Mouse (Mus musculus) neural tube, embryonic 13.5 days (tissue): ENCODE measurements around the gene Ryr1. TPM values are rescaled to one million over a fixed set of nuclear protein-coding genes. Genes with fewer than 3 reads are reported as not detected.
A peak's percentile ranks its signal among the peaks of the same experiment; 100 is the strongest.

Experiments used
- ATAC-seq: fragments of 200-750 bp; cut with Nextera tagmentation; 2 replicates; pipeline ENCODE4 v1.8.0; 2017; ENCODE audit warnings: low read depth, mild to moderate bottlenecking, moderate TSS enrichment, moderate library complexity
- H3K27ac ChIP-seq: fragments of 300-500 bp; sonication (generic); replicated peaks from 2 replicates; pipeline ENCODE4 v1.5.1; 2015; ENCODE audit warnings: moderate library complexity, mild to moderate bottlenecking, inconsistent platforms
- H3K27me3 ChIP-seq: fragments of 300-500 bp; sonication (generic); 2 replicates; pipeline ENCODE4 v1.6.1; 2015; ENCODE audit warnings: mild to moderate bottlenecking, inconsistent platforms
- H3K36me3 ChIP-seq: fragments of 300-500 bp; sonication (generic); 2 replicates; pipeline ENCODE4 v1.6.1; 2015; ENCODE audit warnings: mild to moderate bottlenecking, inconsistent platforms
- H3K4me1 ChIP-seq: fragments of 300-500 bp; sonication (generic); replicated peaks from 2 replicates; pipeline ENCODE4 v1.6.1; 2015; ENCODE audit warnings: inconsistent platforms
- H3K4me2 ChIP-seq: fragments of 300-500 bp; sonication (generic); 2 replicates; pipeline ENCODE4 v1.6.1; 2015; ENCODE audit warnings: inconsistent platforms, mild to moderate bottlenecking, moderate library complexity
- H3K4me3 ChIP-seq: fragments of 300-500 bp; sonication (generic); 2 replicates; pipeline ENCODE4 v1.5.1; 2015; ENCODE audit warnings: mild to moderate bottlenecking, inconsistent platforms
- H3K9ac ChIP-seq: fragments of 300-500 bp; sonication (generic); 2 replicates; pipeline ENCODE4 v1.6.1; 2015; ENCODE audit warnings: moderate library complexity, mild to moderate bottlenecking, inconsistent platforms
- H3K9me3 ChIP-seq: fragments of 300-500 bp; sonication (generic); 2 replicates; pipeline ENCODE4 v1.6.1; 2016; ENCODE audit warnings: inconsistent platforms
- WGBS: fragments of 180-500 bp; shearing (Covaris S2); methylation state at CpG from one replicate; pipeline ENCODE4 v1.1.7; 2015; 5-methylcytosine and 5-hydroxymethylcytosine counted together
- polyA plus RNA-seq: library from polyadenylated mRNA; unstranded; fragments of >200 nt; fragmentation: Nextera tagmentation; extraction: Ambion mirVana; gene quantifications from 2 replicates; pipeline ENCODE4 v1.2.1, GENCODE M21; 2015

Ryr1 gene
- polyA plus RNA-seq, 1 experiment from 2014 or later = 6.3 TPM

GRCm38 (mm10) chr7:28991616-28992015, 133.4 kb downstream of the Ryr1 start:
- Histone ChIP-seq H3K9ac (no peak overlapping the region), H3K27ac (no peak overlapping the region), H3K4me1 (no peaks in the 10 kb centered on the region), H3K9me3 (no peaks in the 10 kb centered on the region), H3K27me3 (no peaks in the 10 kb centered on the region), H3K36me3 (no peaks in the 10 kb centered on the region), H3K4me3 (no peak overlapping the region), H3K4me2 (no peak overlapping the region)
- no peak for ATAC-seq
- whole genome bisulfite sequencing = 66% methylated on average over 5 of the region's 5 CpGs

DNA sequence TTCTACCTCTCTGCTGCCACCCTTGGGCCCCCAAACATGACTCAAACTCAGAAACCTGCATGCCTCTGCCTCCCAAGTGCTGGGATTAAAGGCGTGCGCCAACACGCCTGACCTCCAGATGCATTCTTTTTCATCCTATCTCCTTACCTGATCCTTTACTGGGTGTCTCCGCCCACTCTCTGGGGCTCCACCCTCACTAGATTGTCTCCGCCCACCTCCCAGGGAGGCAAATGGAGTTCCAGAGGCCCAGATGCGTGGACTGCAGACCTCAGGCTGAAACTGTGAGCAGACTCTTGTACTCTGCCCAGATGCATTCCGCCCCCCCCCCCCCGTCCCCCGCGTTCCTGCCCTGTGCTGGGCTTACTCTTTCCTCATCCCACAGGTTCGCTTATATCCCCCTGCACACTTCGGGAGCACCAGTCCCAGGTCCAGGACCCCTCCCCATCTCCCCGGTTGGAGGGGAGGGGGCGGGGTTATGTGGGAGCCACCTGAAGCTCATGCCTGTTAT, 134.2 kb downstream of the Ryr1 start:
- Histone ChIP-seq H3K4me1 (no peaks in the 10 kb centered on the region), H3K36me3 (no peaks in the 10 kb centered on the region), H3K9ac (no peak overlapping the region), H3K27me3 (no peaks in the 10 kb centered on the region), H3K4me3 (no peak overlapping the region), H3K9me3 (no peaks in the 10 kb centered on the region), H3K4me2 (no peak overlapping the region), H3K27ac (no peak overlapping the region)
- 64% methylated on average over 14 of the region's 14 CpGs for WGBS
- no peak for ATAC-seq

DNA sequence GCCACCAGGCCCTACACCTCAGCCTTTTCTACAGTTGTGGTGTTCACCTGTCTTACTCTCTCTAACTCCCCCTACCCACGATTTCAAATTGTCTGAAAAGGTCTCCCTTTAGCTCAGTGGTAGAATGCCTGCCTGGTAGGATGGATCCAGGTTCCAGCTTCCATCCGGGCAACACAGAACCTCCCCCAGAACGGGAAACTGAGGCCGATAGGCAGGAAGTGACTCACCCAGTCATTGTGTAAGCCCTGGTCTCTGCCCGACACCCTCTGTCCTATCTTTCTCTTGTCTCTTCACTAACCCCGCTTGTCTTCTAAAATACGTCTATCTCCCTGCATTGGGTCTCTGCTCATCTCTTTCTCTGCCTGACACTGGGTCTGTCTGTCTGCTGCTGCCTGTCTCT, 139.8 kb downstream of the Ryr1 start:
- no peak overlapping the region for H3K4me3 ChIP-seq
- 89% methylated on average over 7 of the region's 7 CpGs for WGBS
- no peak overlapping the region for H3K27ac ChIP-seq
- H3K4me1 ChIP-seq = peaks cover 20% of the 10 kb centered on the region
- no peak overlapping the region for H3K9ac ChIP-seq
- no peak overlapping the region for H3K4me2 ChIP-seq
- no peaks in the 10 kb centered on the region for H3K27me3 ChIP-seq
- no peak for ATAC-seq
- H3K9me3 ChIP-seq = no peaks in the 10 kb centered on the region
- H3K36me3 ChIP-seq = no peaks in the 10 kb centered on the region

DNA sequence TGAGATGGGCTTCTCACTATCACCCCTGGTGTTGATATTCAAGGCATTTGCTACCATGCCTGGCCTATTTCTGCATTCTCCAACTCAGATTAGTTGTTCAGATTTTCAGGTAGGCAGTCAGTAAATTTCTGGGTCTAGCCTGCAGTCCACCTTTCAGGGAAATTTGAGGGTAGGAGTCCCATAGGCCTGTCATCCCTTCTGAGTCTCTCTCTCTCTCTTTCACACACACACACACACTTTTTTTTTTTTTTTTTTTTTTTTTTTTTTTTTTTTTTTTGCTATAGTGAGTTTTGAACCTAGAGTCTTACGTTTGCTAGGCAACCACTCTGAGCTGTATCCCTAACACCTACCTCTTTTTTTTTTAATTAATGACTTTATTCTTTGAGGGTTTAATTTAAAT, 140.5 kb downstream of the Ryr1 start:
- Histone ChIP-seq H3K9me3 (no peaks in the 10 kb centered on the region), H3K4me1 (peaks cover 21% of the 10 kb centered on the region), H3K4me2 (no peak overlapping the region), H3K9ac (no peak overlapping the region), H3K4me3 (no peak overlapping the region), H3K27ac (no peak overlapping the region), H3K27me3 (no peaks in the 10 kb centered on the region), H3K36me3 (peaks cover 1% of the 10 kb centered on the region; the same call in 1 of the 2 replicates)
- ATAC-seq = no peak
- 100% methylated on average over 1 of the region's 1 CpGs for WGBS

GRCm38 (mm10) chr7:28983849-28984248, 141.1 kb downstream of the Ryr1 start:
- no peak overlapping the region for H3K27ac ChIP-seq
- WGBS = 77% methylated on average over 4 of the region's 4 CpGs
- no peak for ATAC-seq

GRCm38 (mm10) chr7:28983141-28983564, 141.8 kb downstream of the Ryr1 start:
- Histone ChIP-seq H3K4me2 (peak overlapping the region; percentile 78), H3K9ac (peak overlapping the region; percentile 72; the same call in 1 of the 2 replicates), H3K27me3 (no peaks in the 10 kb centered on the region), H3K36me3 (peaks cover 14% of the 10 kb centered on the region), H3K27ac (no peak overlapping the region), H3K4me1 (peaks cover 21% of the 10 kb centered on the region), H3K9me3 (no peaks in the 10 kb centered on the region), H3K4me3 (no peak overlapping the region)
- WGBS = 78% methylated on average over 11 of the region's 11 CpGs
- no peak for ATAC-seq

More at GRCm38 (mm10) chr7:28983849-28984248, 141.1 kb downstream of the Ryr1 start:
- Histone ChIP-seq H3K36me3 (peaks cover 7% of the 10 kb centered on the region), H3K27me3 (no peaks in the 10 kb centered on the region), H3K9me3 (no peaks in the 10 kb centered on the region), H3K4me2 (no peak overlapping the region), H3K4me1 (peaks cover 21% of the 10 kb centered on the region), H3K4me3 (no peak overlapping the region), H3K9ac (no peak overlapping the region)

DNA sequence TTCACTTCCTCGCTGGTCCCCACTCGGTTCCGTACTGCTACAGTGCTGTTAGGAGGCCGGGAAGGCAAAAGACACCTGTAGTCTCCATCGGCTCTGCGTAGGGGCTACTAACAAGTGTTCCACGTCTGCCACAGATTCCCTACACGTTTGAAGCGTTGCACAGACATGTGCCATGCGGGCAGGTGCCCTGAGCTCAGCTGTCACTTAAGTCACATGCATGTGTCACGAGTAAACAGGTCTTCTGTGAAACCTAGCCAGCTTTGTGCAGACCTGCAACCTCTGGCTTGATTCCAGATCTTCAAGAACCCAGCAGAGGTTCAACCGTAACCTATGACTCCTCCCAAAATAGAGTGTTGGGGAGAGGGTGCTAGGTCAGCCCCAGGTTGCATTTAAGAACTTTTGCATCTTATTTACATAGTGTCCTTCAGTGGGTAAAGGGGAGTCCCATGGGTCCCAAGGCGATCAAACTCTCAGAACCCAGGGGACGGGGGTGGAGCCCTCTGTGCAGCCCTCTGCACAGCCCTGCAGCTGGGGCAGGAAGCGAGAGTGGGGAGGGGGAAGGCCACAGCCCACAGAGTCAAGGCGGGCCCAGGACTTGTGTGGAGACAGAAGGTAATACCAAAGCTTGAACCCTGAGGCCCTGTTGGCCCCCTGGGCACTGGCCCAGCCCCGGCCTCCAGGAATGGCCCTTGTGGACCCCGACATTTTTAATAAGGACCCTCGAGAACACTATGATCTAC, 142.5 kb downstream of the Ryr1 start:
- Histone ChIP-seq H3K4me2 (peak overlapping the region; percentile 78), H3K9me3 (no peaks in the 10 kb centered on the region), H3K4me1 (peaks cover 21% of the 10 kb centered on the region), H3K4me3 (peak overlapping the region; percentile 82), H3K36me3 (peaks cover 21% of the 10 kb centered on the region), H3K27ac (peak overlapping the region; percentile 73), H3K9ac (peak overlapping the region; percentile 72), H3K27me3 (no peaks in the 10 kb centered on the region)
- WGBS = 14% methylated on average over 19 of the region's 19 CpGs
- peak; percentile 60 for ATAC-seq

DNA sequence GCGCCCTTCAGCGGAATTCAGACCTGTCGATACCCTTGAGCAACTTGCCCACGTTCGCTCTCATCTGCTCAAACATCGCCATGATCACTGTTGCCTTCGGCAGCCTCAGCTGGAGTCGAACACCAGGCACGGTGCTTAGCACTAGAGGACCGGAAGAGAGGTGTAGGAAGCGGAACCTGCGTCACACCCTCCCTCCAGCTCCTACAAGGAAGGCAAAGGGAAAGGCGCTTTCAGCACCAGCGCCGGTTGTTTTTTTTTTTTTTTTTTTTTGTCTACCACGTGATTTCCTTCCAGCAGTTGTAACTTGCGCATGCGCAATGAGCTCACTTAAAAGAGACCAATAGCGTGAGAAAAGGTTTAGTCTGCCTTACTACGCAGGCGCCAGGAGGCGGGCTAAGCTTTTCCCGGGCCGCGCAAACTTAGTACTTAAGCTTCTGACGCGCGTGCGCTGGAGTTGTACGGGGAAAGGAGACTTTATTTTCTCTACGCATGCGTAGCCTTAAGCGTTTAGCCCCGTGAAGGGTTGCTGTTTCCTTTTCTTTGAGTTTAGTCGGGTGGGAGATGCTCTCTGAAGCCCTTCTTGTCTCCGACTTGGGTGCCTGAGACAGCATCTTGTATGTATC, 143.2 kb downstream of the Ryr1 start, which contains the start of the genes Eif3k and Map4k1:
Gene Eif3k (minus strand): TSS at position 214 of the 623 bp plus-strand sequence.
Gene Map4k1 (plus strand): TSS at position 400 of the 623 bp plus-strand sequence.
- H3K9me3 ChIP-seq = no peaks in the 10 kb centered on the region
- H3K36me3 ChIP-seq = peaks cover 28% of the 10 kb centered on the region
- under 1% methylated on average over 36 of the region's 36 CpGs for WGBS
- H3K4me1 ChIP-seq = peaks cover 21% of the 10 kb centered on the region
- no peaks in the 10 kb centered on the region for H3K27me3 ChIP-seq
- ATAC-seq = peak; percentile 97
- peak within 1 kb of the TSS; percentile 85 for H3K9ac ChIP-seq
- H3K4me3 ChIP-seq = peak within 1 kb of the TSS; percentile 82
- H3K4me2 ChIP-seq = peak within 1 kb of the TSS; percentile 98
- H3K27ac ChIP-seq = peak within 1 kb of the TSS; percentile 78

DNA sequence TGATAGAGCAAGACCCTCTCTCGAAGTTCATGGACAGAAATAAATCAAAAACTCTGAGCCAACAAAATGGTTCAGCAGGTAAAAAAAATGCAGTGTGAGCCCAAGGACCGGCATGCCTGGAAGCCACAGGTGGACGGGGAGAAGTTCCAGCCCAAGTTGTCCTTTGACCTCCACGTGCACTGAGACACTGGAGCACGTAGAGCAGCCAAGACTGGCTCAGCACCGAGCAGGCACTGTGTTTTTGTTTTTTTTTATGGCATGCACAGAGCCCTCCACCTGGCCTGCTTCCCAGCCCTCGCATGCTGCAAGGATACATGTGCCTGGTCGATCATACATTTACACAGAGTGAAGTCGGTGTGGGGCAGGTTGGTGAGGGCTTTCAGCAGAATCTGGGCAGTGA, 147.4 kb downstream of the Ryr1 start:
- no peak overlapping the region for H3K4me3 ChIP-seq
- no peaks in the 10 kb centered on the region for H3K9me3 ChIP-seq
- no peak overlapping the region for H3K27ac ChIP-seq
- 92% methylated on average over 9 of the region's 9 CpGs for WGBS
- no peaks in the 10 kb centered on the region for H3K27me3 ChIP-seq
- H3K4me1 ChIP-seq = peaks cover 16% of the 10 kb centered on the region
- no peak overlapping the region for H3K4me2 ChIP-seq
- ATAC-seq = no peak
- H3K36me3 ChIP-seq = peaks cover 65% of the 10 kb centered on the region
- no peak overlapping the region for H3K9ac ChIP-seq

- ATAC-seq = no peak
- peaks cover 83% of the 10 kb centered on the region for H3K36me3 ChIP-seq
- H3K4me3 ChIP-seq = no peak overlapping the region
- no peaks in the 10 kb centered on the region for H3K4me1 ChIP-seq
- no peaks in the 10 kb centered on the region for H3K27me3 ChIP-seq
- H3K9ac ChIP-seq = no peak overlapping the region
- WGBS = 82% methylated on average over 8 of the region's 8 CpGs
- H3K27ac ChIP-seq = no peak overlapping the region
- no peaks in the 10 kb centered on the region for H3K9me3 ChIP-seq
- no peak overlapping the region for H3K4me2 ChIP-seq
Observed at GRCm38 (mm10) chr7:28973025-28973424, 152.0 kb downstream of the Ryr1 start.

GRCm38 (mm10) chr7:28972542-28972985, 152.4 kb downstream of the Ryr1 start:
- Histone ChIP-seq H3K4me1 (no peaks in the 10 kb centered on the region), H3K9ac (no peak overlapping the region), H3K4me2 (no peak overlapping the region), H3K27me3 (no peaks in the 10 kb centered on the region), H3K4me3 (no peak overlapping the region), H3K36me3 (peaks cover 79% of the 10 kb centered on the region), H3K27ac (no peak overlapping the region), H3K9me3 (no peaks in the 10 kb centered on the region)
- ATAC-seq = no peak
- WGBS = 74% methylated on average over 8 of the region's 8 CpGs

- no peaks in the 10 kb centered on the region for H3K4me1 ChIP-seq
- H3K4me3 ChIP-seq = no peak overlapping the region
- H3K9ac ChIP-seq = no peak overlapping the region
- H3K27me3 ChIP-seq = no peaks in the 10 kb centered on the region
- H3K27ac ChIP-seq = no peak overlapping the region
- no peaks in the 10 kb centered on the region for H3K9me3 ChIP-seq
- peaks cover 71% of the 10 kb centered on the region for H3K36me3 ChIP-seq
- 90% methylated on average over 6 of the region's 6 CpGs for WGBS
- no peak for ATAC-seq
- no peak overlapping the region for H3K4me2 ChIP-seq
Observed at GRCm38 (mm10) chr7:28971770-28972269, 153.2 kb downstream of the Ryr1 start.
